Mouse (Mus musculus): ENCODE measurements around the gene Steap3.
"Not testable (repeated sequence)": the region's sequence is repeated elsewhere in the genome, so short reads cannot be mapped to it uniquely, and the experiment has no call there.

Steap3 gene

DNA sequence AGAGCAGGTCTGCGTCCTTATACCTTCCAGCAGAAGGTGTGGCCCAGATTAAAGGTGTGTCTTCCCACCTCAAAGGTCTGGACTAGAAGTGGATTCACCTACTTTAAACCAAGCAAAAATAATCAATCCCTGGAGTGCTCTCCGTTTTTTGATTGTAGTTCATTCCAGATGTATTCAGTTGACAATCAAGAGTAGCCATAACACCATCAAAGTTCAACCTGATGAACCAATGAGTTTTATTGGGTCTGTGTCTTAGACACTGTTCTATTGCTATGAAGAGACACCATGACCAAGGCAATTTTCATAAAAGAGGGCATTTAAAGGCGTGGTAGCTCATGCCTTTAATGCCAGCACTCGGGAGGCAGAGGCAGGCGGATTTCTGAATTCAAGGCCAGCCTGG lies at the start of gene Steap3:
Gene Steap3 (minus strand): TSS at position 101 of the 400 bp plus-strand sequence.
- DNase-seq (ENCODE audit: extremely low read depth, insufficient read length, low spot score), result no peak

DNA sequence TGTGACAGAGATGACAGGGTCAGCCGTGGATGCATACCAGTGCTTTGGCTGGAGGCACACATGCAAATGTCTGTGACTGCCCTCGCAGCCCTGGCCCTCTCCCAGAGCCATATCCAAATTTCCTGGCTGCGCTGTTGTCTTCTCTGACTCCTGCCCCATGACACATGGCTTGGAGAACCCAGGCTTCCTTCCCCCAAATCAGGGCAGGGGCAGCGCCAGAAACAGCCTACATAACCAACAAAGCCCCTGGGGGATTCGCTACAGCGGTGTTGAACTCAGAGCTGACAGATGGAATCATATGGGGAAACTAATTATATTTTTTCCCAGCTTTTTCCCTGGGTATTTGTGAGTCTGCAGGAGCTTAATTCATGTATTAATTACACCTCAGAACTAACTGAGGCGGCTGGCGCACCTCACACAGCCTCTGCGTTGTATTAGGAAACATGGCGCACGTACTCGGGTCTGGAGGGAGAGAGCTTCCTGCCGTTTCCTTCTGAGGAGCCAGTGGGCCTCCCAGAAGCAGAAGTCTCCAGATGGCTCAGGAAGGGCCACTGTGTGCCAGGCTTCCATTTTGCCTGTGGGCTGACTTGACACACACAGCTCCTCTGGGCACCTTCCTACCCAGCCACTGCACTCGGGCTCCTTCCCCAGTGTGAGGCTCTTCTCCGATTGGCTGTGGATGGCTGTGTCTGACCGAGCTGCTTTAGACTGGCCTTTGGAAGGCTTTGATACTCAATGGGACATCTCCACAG lies 48.9 kb upstream of the Steap3 start:
- DNase-seq (ENCODE audit: extremely low read depth, insufficient read length, low spot score), result no peak

DNA sequence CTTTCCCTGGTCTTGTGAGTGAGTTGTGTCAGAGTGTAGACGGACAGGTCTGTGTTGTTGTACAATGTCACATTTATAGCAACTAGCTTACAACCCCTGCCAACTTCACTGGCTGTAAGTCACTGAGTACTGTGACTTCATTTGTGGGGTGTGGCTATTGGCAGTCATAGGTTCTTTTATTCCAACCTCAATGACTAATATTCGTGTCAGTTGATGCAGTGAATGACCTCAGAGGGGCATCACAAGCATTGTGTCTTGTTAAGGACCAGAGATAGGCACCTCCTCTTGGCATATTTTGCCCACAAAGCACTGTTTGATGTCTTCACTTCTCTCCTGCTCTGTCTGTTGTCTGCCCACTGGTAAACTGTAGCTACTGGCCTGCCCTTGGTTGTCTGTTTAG lies 33.3 kb upstream of the Steap3 start:
- DNase-seq (ENCODE audit: extremely low read depth, insufficient read length, low spot score), result peak; percentile 60

DNA sequence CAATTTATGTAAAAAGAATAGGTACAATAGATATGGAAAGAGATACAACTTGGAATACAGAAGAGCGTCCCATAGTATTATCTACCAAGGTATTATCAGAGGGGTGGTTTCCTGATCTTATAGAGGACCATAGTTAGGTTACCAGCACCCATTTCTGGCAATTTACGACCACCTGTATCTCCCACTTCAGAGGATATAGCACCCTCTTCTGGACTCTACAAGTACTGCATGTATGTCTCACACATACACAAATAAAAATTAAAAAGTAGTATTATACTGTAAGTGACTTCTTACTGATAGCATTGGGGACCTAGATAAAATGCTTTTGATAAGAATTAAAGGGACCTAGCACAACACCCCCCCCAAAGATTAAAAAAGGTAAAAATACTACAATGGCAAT lies 24.4 kb upstream of the Steap3 start:
- no peak for DNase-seq (ENCODE audit: extremely low read depth, insufficient read length, low spot score)

DNA sequence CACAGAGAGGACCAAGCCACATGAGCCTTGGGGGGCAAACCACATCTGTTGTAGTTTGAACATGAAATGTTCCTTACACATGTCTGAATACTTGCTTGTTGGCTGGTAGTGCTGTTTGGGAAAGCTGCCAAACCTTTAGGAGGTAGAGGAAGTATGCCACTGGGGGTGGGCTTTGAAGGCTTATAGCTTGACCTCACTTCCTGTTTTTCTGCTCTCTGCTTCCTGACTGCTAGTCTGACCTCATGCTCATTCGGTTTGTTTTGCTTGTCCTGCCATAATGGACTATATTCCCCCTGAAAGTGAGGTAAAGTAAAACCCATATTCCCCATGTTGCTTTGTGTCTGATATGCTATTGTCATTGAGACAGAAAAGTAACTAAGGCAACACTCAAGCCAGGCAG lies 21.3 kb upstream of the Steap3 start:
- DNase-seq (ENCODE audit: extremely low read depth, insufficient read length, low spot score), result peak; percentile 23

DNA sequence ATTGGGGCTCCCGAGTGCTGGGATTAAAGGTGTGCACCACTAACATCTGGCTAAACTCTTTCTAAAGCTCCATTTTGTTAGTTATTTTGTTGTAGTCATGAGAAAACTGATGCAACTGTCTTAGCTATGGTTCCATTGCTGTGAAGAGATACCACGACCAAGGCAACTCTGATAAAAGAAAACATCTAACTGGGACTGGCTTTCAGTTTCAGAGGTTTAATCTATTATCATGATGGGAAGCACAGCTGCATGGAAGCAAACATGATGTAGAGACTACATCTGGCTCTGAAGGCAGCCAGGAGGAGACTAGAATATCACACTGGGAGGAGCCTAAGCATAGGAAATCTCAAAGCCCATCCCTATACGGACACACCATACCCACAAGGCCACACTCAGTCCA lies 19.2 kb upstream of the Steap3 start:
- DNase-seq (ENCODE audit: extremely low read depth, insufficient read length, low spot score), result no peak

DNA sequence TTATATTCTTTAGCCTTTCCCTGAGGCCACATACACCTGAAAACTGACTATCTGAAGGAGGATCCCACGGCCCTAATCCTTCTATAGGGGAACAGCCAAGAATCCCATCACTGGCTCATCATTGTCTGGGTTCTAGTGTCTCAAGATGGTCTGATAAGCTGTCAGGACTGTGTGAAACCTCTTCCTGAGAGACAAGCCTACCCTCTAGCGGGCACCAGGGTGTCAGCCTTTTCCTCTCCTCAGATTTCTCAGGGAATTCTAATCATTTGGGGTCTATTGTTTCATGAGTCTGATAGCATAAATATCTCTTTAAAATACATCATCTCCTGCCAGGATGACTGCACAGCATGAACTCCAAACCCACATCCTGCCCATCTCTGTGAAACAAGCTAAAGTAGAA lies 17.3 kb upstream of the Steap3 start:
- DNase-seq (ENCODE audit: extremely low read depth, insufficient read length, low spot score), result no peak

DNA sequence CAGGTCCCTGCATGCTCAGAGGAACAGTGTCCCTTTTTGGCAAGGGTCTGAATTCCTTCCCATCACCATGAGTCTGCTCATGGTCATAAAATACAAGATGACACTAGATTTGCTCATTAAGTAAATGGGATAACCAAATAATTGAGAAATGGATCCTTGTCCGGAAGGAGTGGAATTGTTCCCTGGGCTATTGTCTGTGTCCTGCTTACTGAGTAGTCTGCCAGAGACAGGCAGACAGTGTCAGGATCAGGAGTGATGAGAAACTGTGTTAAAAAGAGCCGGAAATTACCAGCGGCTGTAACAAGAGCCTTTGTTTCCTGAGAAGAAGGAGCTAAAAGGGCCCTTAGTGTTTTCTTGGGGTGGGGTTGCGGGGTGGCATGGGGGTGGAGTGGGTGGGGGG lies 15.2 kb upstream of the Steap3 start:
- no peak for DNase-seq (ENCODE audit: extremely low read depth, insufficient read length, low spot score)

DNA sequence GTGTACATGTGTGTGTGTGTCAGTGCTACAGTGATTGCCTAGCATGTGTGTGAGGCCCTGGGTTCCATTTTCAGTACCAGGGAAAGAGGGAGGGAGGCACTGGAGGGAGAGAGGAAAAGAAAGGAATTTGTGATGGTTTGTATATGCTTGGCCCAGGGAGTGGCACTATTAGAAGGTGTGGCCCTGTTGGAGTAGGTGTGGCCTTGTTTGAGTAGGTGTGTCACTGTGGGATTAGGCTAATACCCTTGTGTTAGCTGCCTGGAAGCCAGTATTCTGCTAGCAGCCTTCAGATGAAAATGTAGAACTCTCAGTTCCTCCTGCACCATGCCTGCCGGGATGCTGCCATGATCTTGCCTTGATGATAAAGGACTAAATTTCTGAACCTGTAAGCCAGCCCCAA lies 3.6 kb upstream of the Steap3 start:
- DNase-seq (ENCODE audit: extremely low read depth, insufficient read length, low spot score), result not testable (repeated sequence)

- DNase-seq (ENCODE audit: extremely low read depth, insufficient read length, low spot score), result no peak
Observed at GRCm38 (mm10) chr1:120275224-120275623, 2.7 kb upstream of the Steap3 start.

DNA sequence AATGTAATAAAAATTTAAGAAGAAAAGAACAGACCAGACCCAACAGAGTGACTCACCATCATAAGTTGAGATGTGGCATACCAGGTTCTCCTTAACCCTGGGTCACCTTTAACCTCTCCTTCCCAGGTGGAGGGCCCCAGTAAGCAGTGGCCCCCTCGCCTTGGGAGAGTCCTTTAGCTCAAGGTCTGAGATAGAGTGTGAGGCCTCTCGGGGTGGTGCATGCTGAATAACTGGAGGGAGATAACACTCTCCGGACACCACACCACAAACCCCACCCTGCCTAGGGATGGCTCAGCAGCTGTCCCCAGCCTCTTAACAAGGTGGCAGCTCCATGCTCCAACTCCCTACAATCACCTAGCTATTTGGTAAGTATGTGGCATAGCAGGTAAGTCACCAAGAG lies 1.6 kb downstream of the Steap3 start:
- DNase-seq (ENCODE audit: extremely low read depth, insufficient read length, low spot score), result no peak

GRCm38 (mm10) chr1:120270115-120270514 lies 2.4 kb downstream of the Steap3 start:
- no peak for DNase-seq (ENCODE audit: extremely low read depth, insufficient read length, low spot score)

GRCm38 (mm10) chr1:120267631-120268030 lies 4.9 kb downstream of the Steap3 start:
- no peak for DNase-seq (ENCODE audit: extremely low read depth, insufficient read length, low spot score)

DNA sequence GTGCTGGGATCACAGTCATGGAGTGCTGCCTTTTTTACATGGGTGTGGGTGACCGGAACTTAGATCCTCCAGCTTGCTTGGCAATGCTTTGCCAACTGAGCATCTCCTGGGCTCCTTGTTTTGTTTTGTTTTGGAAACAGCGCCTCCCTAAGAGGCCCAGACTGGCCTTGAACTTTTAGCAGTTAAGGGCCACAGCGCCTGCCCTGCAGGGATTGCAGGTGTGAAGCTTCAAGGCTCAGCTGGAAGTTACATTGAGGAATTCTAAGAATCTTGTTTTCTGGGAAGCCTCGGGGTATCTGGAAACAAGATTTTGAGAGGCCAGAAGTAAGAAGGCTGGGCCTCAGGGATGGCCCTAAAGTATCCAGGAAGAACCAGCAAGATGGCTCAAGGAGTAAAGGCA lies 6.0 kb downstream of the Steap3 start:
- no peak for DNase-seq (ENCODE audit: extremely low read depth, insufficient read length, low spot score)

DNA sequence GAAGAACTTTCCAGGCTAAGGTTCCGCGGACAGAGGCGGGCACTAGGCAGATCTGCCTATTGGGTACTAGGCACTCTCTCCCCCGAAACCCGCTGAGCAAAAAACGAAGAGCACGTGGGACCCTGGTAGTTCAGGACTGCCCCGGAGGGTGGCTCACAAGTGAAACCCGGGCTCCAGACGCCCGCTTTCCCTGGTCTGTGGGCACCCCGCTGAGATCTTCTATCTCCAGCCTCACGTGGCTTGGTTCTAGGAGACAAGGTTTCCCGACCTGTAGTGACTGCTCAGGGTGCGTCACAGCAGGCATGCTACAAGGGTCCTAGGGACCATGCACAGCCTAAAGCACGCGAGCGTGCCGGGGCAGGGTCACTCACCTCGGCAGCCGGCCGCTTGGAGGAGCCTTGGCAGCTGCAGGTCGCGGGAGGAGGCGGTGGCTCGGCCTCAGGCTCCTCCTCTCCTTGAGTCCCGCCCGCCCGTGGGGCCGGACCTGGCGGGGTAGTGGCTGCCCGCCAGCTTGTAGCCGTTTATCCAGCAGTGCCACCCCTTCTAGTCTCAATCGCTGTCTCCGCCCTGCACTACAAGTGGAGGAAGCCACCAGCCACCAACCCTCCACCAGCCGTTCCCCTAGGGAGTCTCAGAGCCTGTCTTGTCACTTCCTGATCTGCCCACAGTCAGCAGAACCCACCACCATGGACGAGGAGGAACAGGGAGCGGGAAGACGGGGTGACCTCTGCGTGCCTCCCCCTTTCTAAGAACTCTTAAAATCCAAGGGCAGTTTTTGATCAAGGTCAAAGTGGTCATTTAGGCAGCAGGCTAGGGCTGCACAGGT lies 7.4 kb downstream of the Steap3 start:
- peak; percentile 98 for DNase-seq (ENCODE audit: extremely low read depth, insufficient read length, low spot score)

GRCm38 (mm10) chr1:120263226-120263625 lies 9.3 kb downstream of the Steap3 start:
- no peak for DNase-seq (ENCODE audit: extremely low read depth, insufficient read length, low spot score)

GRCm38 (mm10) chr1:120261166-120261565 lies 11.3 kb downstream of the Steap3 start:
- DNase-seq (ENCODE audit: extremely low read depth, insufficient read length, low spot score), result no peak

DNA sequence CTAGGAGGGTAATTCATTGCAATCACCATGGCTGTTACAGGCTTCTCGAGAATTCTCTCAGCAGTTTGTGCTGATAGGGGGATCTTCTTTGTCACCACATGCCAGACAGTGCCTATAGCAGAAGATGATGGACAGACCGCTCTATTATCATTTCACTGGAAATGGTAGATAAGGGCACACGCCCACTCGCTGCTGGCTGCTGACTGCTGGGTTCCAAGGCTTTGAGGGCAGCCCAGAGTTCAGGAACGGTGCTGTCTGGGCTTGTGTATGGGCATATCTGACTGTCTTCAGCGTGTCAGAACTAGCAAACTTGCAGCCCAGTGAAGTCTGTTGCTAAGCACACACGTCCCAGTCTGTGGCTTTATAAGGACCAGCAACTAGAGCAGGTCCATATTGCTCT lies 13.3 kb downstream of the Steap3 start:
- DNase-seq (ENCODE audit: extremely low read depth, insufficient read length, low spot score), result no peak

DNA sequence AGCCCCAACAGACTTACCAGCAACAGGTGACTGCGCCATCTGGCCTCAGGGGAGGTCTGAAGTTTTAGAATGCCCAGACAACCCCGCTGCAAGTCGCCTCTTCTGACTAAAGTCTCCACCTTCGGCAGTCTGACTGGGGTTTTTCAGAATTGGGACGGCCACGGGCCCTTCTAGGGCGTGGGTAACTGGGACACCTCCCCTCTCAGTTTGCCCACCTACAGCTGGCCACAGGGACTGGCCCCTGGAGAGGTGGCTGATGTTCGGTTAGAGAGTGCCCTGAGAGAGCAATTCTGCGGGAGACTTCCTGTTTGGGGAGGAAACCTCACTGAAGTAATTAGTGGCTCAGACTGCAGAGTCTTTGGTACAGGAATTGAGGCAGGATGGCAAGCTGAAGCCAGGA lies 13.8 kb downstream of the Steap3 start:
- DNase-seq (ENCODE audit: extremely low read depth, insufficient read length, low spot score), result peak; percentile 87

- DNase-seq (ENCODE audit: extremely low read depth, insufficient read length, low spot score), result no peak
Observed at GRCm38 (mm10) chr1:120258245-120258644, 14.3 kb downstream of the Steap3 start.

DNA sequence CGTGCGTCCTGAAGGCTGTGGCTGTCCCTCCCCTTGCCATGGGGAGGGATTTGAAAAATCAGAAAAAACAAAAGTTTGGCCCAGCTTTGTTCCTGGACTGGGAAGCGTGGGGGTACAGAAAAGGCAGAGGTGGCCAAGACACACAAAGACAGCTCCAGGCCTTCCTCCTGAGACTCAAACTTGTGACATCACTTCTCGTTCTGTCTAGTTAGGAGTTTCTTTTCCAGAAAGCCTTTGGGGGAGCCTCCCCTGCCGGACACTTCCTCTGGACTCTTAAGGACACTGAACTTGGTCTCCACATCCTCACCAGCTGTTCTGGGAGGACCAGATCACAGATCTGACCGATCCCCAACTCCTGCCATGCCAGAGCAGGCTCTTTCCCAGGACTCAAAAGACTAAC lies 18.8 kb downstream of the Steap3 start:
- no peak for DNase-seq (ENCODE audit: extremely low read depth, insufficient read length, low spot score)

DNA sequence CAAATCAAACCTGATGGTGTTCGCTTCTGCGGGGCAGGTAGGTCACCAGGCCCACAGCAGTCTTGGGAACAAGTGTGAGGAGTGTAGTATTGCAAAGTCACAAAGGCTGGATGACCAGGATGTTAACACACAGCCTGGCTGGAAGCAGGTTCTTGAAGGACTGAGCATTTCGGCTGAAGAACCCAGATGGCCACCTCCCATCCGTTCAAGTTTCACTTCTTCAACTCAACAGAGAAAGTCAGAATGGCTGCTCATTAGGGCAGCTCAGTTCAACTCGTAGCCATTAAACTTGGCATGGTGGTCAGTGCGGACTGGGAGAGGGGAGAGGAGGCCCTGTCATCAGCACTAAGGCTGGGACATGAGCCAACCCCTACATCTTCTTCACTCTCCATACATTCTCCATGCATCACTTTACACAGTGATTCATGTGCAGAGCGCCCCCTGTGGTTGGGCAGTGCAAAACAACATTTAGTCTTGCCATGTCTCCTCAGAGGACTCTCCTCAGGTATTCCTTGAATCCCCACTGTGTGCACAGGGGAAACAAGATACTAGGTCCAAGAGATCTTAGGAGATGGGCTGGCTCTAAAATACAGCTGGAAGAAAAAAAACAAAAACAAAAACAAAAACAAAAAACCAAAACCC lies 19.9 kb downstream of the Steap3 start:
- DNase-seq (ENCODE audit: extremely low read depth, insufficient read length, low spot score), result no peak
